Mouse (Mus musculus): ENCODE results near the gene Gstm1. TPM values are rescaled to one million over a fixed set of nuclear protein-coding genes. Genes with fewer than 3 reads are reported as not detected.

Gene Gstm1
- polyA plus RNA-seq, 1 experiment from 2014 or later, result 92.3 TPM

Other genes starting within 250 kb of the Gstm1 start
- gene Eps8l3, start 140.7 kb downstream of the Gstm1 start, polyA plus RNA-seq (2014; fragmentation: Nextera tagmentation; extraction: Ambion mirVana), result not detected in 2 replicates
- gene Gstm5, start 122.2 kb downstream of the Gstm1 start, polyA plus RNA-seq (2014; fragmentation: Nextera tagmentation; extraction: Ambion mirVana), result 255 and 259 TPM in 2 replicates
- 45.8 and 54.6 TPM in 2 replicates for gene Gstm7, start 86.2 kb downstream of the Gstm1 start, polyA plus RNA-seq (2014; fragmentation: Nextera tagmentation; extraction: Ambion mirVana)
- gene Gstm6, start 74.2 kb downstream of the Gstm1 start, polyA plus RNA-seq (2014; fragmentation: Nextera tagmentation; extraction: Ambion mirVana), result 8.1 and 9.3 TPM in 2 replicates
- gene Gstm3, start 48.7 kb downstream of the Gstm1 start, polyA plus RNA-seq (2014; fragmentation: Nextera tagmentation; extraction: Ambion mirVana), result not detected in 2 replicates
- 7.9 and 8.4 TPM in 2 replicates for gene Gstm2, start 31.5 kb downstream of the Gstm1 start, polyA plus RNA-seq (2014; fragmentation: Nextera tagmentation; extraction: Ambion mirVana)
- 17.5 and 19.1 TPM in 2 replicates for gene Gstm4, start 26.9 kb upstream of the Gstm1 start, polyA plus RNA-seq (2014; fragmentation: Nextera tagmentation; extraction: Ambion mirVana)
- gene Ampd2, start 68.7 kb upstream of the Gstm1 start, polyA plus RNA-seq (2014; fragmentation: Nextera tagmentation; extraction: Ambion mirVana), result 43.8 and 45.5 TPM in 2 replicates
- gene Gnat2, start 74.8 kb upstream of the Gstm1 start, polyA plus RNA-seq (2014; fragmentation: Nextera tagmentation; extraction: Ambion mirVana), result 0.33 and 0.48 TPM in 2 replicates
- gene Gnai3, start 128.2 kb upstream of the Gstm1 start, polyA plus RNA-seq (2014; fragmentation: Nextera tagmentation; extraction: Ambion mirVana), result 132 and 142 TPM in 2 replicates
- gene Gpr61, start 136.9 kb upstream of the Gstm1 start, polyA plus RNA-seq (2014; fragmentation: Nextera tagmentation; extraction: Ambion mirVana), result 3.6 and 3.9 TPM in 2 replicates
- gene Amigo1, start 168.4 kb upstream of the Gstm1 start, polyA plus RNA-seq (2014; fragmentation: Nextera tagmentation; extraction: Ambion mirVana), result 11.1 and 11.3 TPM in 2 replicates
- 2.4 and 2.7 TPM in 2 replicates for gene Cyb561d1, start 183.2 kb upstream of the Gstm1 start, polyA plus RNA-seq (2014; fragmentation: Nextera tagmentation; extraction: Ambion mirVana)
- 20.0 and 21.1 TPM in 2 replicates for gene Atxn7l2, start 193.0 kb upstream of the Gstm1 start, polyA plus RNA-seq (2014; fragmentation: Nextera tagmentation; extraction: Ambion mirVana)
- 0.17 and 0.50 TPM in 2 replicates for gene Sypl2, start 208.7 kb upstream of the Gstm1 start, polyA plus RNA-seq (2014; fragmentation: Nextera tagmentation; extraction: Ambion mirVana)
- gene Psma5, start 239.0 kb upstream of the Gstm1 start, polyA plus RNA-seq (2014; fragmentation: Nextera tagmentation; extraction: Ambion mirVana), result 251 and 253 TPM in 2 replicates